Mouse (Mus musculus) left cerebral cortex, adult 11 months (tissue): ENCODE data around the gene Mapkbp1.

Experiments used
- DNase-seq: peaks from one replicate; pipeline ENCODE4 v3.0.0; 2022; ENCODE audit warnings: low spot score

Gene Mapkbp1

GRCm38 (mm10) chr2:119972537-119972879 lies at the start of gene Mapkbp1:
Gene Mapkbp1, plus strand, starts transcription at chr2:119972699.
- DNase-seq, result no peak

GRCm38 (mm10) chr2:119970571-119970970 lies 1.9 kb upstream of the Mapkbp1 start:
- peak; percentile 42 for DNase-seq

DNA sequence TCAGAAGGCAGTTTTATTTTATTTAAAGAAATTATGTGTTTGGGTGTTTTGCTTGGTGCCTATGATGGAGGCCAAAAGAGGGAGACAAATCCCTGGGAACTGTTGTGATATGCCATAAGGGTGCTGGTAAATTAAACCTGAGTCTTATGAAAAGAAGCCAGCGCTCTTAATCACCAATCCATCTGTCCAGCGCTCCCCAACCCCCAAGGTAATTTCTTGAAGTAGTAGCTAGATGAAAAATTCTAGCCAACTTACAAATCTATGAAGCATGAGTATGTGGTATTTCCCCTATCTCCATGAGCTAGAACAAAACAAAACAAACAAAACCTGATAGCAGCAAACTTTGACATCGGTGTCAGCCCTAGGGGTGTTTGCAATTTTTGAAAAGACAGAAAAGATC lies 1.2 kb upstream of the Mapkbp1 start:
- no peak for DNase-seq

DNA sequence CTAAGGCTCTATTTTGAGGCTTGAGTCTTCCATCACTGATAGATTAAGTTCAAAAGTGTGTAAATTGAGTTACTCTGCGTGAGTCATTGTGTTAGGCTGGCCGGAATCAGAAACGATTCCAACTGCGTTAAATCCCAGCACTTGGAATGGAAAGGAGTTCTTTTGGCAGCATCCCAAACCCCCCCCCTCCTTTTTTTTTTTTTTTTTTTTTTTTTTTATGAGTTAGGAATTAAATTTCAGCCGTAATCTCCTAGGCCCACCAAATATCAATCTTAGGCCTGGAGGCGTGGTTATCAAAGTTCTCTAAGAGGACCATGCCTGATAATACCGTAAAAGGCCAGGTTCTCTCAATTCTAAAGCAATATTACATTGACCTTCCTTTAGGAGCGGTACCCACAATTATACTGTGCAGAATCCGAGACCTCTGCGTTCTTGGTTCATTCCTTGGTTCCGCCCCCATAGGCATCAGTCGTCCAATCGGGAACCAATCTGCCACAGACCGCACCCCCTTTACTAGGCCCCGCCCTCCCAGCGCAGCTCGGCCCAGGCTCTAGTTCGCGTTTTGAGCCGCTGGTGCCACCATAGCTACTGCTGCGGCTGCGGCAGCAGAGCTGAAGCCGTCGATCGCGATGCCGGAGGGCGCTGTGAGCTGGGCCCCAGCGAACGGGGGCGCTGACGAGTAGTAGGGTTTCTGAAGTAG lies 512 bp upstream of the Mapkbp1 start:
- DNase-seq, result peak; percentile 91

DNA sequence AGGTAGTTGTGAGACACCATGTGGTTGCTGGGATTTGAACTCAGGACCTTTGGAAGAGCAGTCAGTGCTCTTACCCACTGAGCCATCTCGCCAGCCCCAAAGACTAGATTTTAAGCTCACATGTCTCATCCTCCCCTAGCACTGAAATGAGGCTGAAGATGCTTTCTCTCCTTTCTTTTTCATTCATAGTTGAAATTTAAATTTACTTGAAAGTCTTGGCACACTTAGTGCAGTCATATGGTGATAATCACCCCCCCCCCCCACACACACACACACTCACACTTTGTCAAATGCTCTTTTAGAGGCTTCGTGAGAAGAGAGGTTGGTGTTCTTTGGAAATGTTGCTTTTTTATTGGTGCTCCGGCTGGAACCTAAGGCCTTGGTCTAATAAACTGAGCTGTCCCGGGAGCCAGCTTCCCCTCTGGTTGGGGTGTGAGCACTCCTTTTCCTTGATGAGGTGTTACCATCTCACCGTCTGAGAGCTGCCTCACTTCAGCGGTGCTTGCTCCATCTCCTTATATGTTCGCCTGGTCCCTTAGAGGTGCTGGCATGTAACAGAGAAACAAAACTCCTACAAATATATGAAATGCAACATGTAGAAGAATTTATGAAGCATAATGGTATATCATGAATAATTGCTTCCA lies 8.0 kb downstream of the Mapkbp1 start:
- no peak for DNase-seq

DNA sequence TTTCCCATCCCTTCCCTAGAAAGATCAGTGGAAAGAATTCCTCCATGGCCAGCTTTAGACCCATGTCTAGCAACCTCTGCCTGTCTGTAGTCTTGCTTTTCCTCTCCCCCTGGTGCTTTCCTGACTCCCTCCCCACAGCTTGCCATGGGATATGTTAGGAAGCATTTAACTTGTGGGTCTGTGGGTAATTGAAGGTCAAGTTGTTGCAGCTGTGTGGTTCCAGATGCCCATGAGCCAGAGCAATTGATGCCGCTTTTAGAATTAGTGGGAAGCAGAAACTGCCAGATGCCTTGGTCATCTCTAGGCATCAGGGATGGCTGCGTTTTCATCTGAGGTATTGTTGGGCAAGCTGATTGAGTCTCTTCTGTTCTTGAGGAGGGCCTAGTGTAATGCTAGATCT lies 9.1 kb downstream of the Mapkbp1 start:
- no peak for DNase-seq

DNA sequence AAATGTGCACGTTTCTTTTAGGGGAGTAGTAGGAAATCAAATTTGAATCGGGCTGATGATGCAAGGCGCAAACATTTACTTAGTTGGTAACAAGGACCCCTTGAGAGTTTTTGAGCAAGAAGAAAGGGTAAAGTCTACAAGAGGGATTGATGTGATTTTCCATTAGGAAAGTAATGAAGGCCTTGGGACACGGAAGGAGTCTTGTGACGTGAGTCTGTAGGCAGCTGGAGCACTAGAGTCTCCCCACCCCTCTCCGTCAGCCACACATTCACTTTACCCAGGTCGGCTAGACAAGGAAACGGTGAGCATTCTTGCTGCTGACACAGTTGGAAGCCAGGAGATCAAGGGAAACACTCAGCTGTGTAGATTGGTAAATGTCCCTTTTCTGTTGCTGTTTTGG lies 13.4 kb downstream of the Mapkbp1 start:
- no peak for DNase-seq

DNA sequence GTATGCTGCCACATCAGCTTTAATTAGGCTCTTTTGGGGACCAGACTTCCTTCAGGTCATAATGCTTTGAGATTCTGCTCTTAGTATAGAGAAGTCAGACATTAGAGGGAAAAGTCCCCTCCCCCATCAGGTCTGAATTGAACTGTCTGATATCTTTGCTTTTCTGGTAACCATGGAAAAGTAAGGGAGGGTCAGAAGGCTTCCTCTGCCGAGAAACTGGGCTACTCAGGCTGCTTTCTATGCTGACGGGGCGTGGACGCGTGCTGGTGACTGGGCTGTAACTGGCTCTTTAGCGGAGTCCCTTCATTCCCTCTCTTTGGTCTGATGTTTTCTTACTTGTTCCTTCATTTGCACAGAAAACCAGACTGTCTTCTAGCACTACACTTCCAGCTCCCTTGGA lies 13.9 kb downstream of the Mapkbp1 start:
- DNase-seq, result no peak

GRCm38 (mm10) chr2:119987441-119987840 lies 14.9 kb downstream of the Mapkbp1 start:
- no peak for DNase-seq

- no peak for DNase-seq
Measured at GRCm38 (mm10) chr2:119988952-119989351, 16.5 kb downstream of the Mapkbp1 start.

DNA sequence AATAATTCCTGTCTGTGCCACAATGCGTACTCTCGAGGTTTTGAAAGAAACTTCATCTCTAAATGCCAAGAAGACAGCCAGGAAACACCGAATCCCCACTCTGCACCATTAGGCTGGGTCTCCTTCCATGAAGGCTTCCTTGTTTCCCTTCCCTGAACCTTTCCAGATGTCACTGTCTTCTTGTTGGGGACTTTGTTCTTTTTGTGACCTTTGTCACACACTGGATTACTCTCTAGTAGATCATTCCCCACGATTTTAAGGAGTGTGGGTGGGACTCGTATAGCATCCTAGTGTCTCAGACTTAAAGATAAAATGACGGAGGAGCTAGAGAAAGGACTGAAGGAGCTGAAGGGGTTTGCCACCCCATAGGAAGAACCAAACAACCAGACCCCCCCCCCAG lies 18.4 kb downstream of the Mapkbp1 start:
- DNase-seq, result no peak

DNA sequence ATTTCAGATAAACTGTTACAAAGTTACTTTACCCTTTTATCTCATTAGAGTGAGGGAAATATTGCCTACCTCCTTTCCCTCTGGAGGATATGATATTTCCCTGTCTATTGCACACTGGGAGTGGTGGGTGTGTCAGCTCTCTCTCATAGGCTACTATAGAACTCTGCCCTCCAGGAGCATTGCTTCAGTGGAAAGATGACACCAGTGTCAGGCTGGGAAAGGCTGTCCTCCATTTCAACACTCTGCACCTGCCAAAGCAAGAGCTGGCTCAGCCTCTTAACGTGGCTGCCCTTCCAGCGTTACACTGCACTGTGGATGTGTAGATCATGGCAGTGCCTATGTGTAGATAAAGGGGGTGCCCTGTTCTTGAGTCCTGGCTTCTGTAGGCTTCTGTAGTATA lies 19.9 kb downstream of the Mapkbp1 start:
- no peak for DNase-seq

- no peak for DNase-seq
Measured at GRCm38 (mm10) chr2:119993515-119993914, 21.0 kb downstream of the Mapkbp1 start.

DNA sequence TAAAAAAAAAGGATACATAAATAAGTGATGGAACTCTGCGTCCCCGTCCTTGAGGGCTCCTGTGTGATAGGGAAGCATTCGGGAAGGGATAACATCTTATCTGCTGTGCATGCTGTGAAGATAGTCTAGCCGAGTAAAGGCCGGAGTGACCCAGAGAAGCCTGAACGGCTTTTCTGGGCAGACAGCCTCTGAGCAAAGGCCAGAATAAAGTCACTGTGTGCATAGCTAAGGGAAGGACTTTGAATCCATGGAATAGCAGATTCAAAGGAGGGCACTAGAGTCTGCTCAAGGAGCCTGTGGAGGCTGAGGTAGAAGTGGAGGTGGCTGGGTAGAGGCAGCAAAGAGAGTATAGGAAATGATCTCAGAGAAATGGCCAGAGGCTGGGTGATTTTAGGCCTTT lies 22.3 kb downstream of the Mapkbp1 start:
- DNase-seq, result no peak

DNA sequence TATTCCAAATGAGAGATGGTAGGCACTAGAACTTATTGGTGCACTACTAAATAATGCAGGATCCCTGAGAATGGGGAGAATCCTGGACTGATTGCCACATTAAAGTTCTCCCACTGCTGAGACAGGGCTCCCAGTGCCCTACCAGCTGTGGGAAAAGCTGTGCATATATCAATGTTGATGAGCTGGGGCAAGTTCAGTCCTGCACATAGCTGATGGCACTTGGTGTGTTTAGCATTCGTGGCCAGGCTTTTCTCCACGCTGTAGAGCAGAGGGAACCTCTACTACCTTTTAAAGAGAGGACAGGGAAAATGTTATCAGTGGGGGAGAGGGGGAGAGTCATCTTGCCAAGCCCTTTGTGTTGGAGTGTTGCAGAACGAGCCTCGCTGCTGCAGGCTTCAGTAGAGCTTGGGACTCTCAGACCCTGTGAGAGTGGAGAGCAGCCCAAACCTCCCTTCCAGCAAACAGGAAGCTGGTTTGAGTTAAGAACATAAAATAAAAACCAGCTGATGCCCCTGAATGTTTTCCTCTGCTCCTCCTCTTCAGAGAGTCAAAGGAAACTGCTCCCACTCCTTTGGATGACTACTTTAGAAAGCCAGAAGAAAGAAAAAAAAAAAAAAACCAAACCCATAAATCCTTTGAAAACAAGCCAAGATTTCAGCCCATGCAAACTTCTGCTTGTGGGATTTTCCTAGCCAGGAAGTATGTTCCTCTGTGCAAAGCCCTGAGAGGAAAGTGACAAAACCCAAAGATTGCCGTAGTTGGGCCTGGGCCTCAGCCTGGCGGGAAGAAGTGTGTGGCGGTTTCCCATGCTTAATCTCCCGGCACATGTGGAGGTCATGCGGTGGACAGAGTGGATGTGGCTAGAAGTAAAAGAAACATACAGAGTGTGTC lies 23.1 kb downstream of the Mapkbp1 start:
- DNase-seq, result no peak

DNA sequence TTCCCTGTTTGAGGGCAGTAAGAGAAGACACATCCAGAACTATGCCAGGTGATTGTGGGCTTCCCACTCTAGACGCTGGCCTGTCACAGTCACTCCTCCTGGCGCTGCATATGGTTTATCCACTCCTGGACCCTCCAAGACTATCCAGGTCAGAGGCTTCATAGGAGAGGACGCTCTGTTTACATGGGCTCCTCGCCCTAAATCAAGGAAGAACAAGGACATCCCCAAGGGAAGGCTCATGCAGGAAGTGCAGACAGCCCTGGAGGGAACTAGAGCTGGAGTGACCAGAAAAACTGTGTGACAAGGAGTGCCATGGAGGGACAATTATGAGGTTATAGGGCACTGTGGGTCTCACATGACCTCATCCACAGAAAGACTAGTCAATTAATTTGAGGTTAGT lies 24.9 kb downstream of the Mapkbp1 start:
- no peak for DNase-seq

GRCm38 (mm10) chr2:119999731-120000130 lies 27.2 kb downstream of the Mapkbp1 start:
- no peak for DNase-seq

DNA sequence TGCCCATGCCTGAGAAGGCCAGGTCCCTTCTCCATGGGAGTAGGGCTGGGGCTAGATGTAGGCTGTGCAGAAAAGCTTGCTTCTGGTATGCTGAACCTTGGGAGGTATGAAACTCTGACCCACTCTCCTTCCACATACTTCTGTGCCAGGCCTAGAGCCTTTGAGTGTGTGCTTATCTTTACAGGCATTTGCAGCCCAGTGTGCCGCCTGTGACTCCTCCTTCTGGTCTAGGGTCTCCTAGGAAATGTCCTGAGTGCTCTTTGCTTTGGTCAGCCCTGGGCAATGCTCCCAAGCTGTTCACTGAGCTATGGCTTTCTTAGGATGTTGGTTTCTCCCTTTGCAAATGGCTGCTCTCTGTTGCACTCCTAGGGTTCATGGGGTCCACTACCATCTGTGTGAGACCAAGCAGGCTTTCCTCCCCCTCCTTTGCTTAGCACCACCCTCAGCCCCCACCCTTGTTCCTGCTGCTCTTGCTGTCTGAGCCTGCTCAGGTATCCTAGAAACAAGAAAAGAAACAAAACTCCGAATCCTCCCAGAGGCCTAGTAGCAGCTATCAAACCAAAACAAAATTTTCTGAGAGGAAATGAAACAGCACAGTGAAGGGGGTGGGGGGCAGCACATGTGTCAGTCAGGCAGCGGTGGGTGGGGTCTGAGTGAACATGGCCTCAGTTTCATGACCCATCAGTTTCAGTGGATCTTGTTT lies 28.5 kb downstream of the Mapkbp1 start:
- DNase-seq, result no peak

- DNase-seq, result no peak
Measured at GRCm38 (mm10) chr2:120001956-120002355, 29.5 kb downstream of the Mapkbp1 start.

DNA sequence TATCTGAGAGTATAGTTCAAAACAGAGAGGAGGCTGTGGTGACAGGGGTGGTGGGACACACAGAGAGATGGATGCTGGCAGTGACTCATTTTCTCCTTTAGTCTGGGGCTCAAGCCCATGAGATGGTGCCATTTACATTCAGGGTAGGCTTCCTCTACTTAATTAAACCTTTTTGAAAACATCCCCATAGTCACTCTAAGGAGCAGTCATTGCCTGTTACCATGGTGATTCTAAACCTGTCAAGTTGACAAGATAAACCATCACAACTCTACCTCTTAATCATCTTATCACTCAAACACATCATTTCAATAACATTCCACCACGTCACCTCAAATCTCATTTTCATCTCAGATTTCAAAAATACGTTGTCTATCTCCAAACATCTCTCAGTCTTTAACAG lies 31.5 kb downstream of the Mapkbp1 start:
- no peak for DNase-seq

- no peak for DNase-seq
Measured at GRCm38 (mm10) chr2:120006696-120007095, 34.2 kb downstream of the Mapkbp1 start.

- DNase-seq, result no peak
Measured at GRCm38 (mm10) chr2:120007680-120008210, 35.2 kb downstream of the Mapkbp1 start.
